Mouse (Mus musculus) olfactory bulb, adult 2 months (tissue): ENCODE results near the gene Stk25. TPM values are rescaled to one million over a fixed set of nuclear protein-coding genes. Genes with fewer than 3 reads are reported as not detected.

Experiments used
- H3K27ac ChIP-seq: fragments of 200-500 bp; 2 replicates; pipeline ENCODE4 v1.5.1; 2012; ENCODE audit warnings: low read depth, low read length; ENCODE audit not compliant: insufficient read depth
- H3K4me1 ChIP-seq: fragments of 200-500 bp; 2 replicates; pipeline ENCODE4 v1.6.1; 2012; ENCODE audit warnings: low read length; ENCODE audit not compliant: control insufficient read depth, insufficient read depth
- H3K4me3 ChIP-seq: fragments of 200-500 bp; 2 replicates; pipeline ENCODE4 v1.5.1; 2012; ENCODE audit warnings: mild to moderate bottlenecking, low read depth, low read length, moderate library complexity; ENCODE audit not compliant: insufficient read depth
- CTCF ChIP-seq: fragments of 200-500 bp; IDR thresholded peaks from 2 replicates; pipeline ENCODE4 v1.5.1; 2012; ENCODE audit warnings: low read depth, mild to moderate bottlenecking, low read length, moderate library complexity; ENCODE audit not compliant: insufficient read depth
- POLR2A ChIP-seq: fragments of 200-500 bp; IDR thresholded peaks from 2 replicates; pipeline ENCODE4 v1.6.1; 2012; ENCODE audit warnings: mild to moderate bottlenecking, low read depth, low read length, moderate library complexity; ENCODE audit not compliant: insufficient read depth
- WGBS: fragments of 180-500 bp; shearing (Covaris S2); methylation state at CpG from one replicate; pipeline ENCODE4 v1.1.7; 2018; 5-methylcytosine and 5-hydroxymethylcytosine counted together
- polyA plus RNA-seq: library from polyadenylated mRNA; stranded (reverse); fragments of >200 nt; gene quantifications from 2 replicates; pipeline ENCODE4 v1.2.4, GENCODE M21; 2012; ENCODE audit warnings: low replicate concordance; ENCODE audit not compliant: missing spikeins, insufficient read depth, insufficient read length

Stk25 gene
- polyA plus RNA-seq, 1 experiment: not detected

- 64% methylated on average over 7 of the region's 7 CpGs for WGBS
- Histone ChIP-seq H3K4me3 (no peak overlapping the region), H3K27ac (no peak overlapping the region), H3K4me1 (no peaks in the 10 kb centered on the region)
- TF ChIP-seq POLR2A (no peak), CTCF (no peak)
Measured at GRCm38 (mm10) chr1:93679889-93680568, 21.6 kb upstream of the Stk25 start.

GRCm38 (mm10) chr1:93678386-93678785 is 19.9 kb upstream of the Stk25 start:
- no peak for TF ChIP-seq CTCF
- TF ChIP-seq POLR2A: no peak
- no peaks in the 10 kb centered on the region for H3K4me1 ChIP-seq
- H3K27ac ChIP-seq: no peak overlapping the region
- 33% methylated on average over 2 of the region's 2 CpGs for WGBS
- no peak overlapping the region for H3K4me3 ChIP-seq

GRCm38 (mm10) chr1:93672682-93673081 is 14.2 kb upstream of the Stk25 start:
- no peak overlapping the region for H3K4me3 ChIP-seq
- TF ChIP-seq POLR2A: no peak
- no peak for TF ChIP-seq CTCF
- 92% methylated on average over 5 of the region's 5 CpGs for WGBS
- H3K27ac ChIP-seq: no peak overlapping the region
- peaks cover 8% of the 10 kb centered on the region for H3K4me1 ChIP-seq

GRCm38 (mm10) chr1:93669941-93670340 is 11.5 kb upstream of the Stk25 start:
- TF ChIP-seq POLR2A (no peak), CTCF (no peak)
- Histone ChIP-seq H3K4me3 (no peak overlapping the region), H3K4me1 (peaks cover 8% of the 10 kb centered on the region), H3K27ac (no peak overlapping the region)

- 11% methylated on average over 17 of the region's 17 CpGs for WGBS
- TF ChIP-seq POLR2A (no peak), CTCF (peak; percentile 34; the same call in 1 of the 2 replicates)
- Histone ChIP-seq H3K4me3 (peak overlapping the region; percentile 53), H3K27ac (peak overlapping the region; percentile 22; the same call in 1 of the 2 replicates), H3K4me1 (peaks cover 8% of the 10 kb centered on the region)
Measured at GRCm38 (mm10) chr1:93668791-93669548, 10.5 kb upstream of the Stk25 start.

- H3K27ac ChIP-seq: no peak overlapping the region
- H3K4me3 ChIP-seq: no peak overlapping the region
- peaks cover 8% of the 10 kb centered on the region for H3K4me1 ChIP-seq
- 48% methylated on average over 13 of the region's 13 CpGs for WGBS
- TF ChIP-seq POLR2A: no peak
- no peak for TF ChIP-seq CTCF
Measured at GRCm38 (mm10) chr1:93667760-93668400, 9.4 kb upstream of the Stk25 start.

- no peaks in the 10 kb centered on the region for H3K4me1 ChIP-seq
- TF ChIP-seq CTCF: no peak
- TF ChIP-seq POLR2A: no peak
- H3K27ac ChIP-seq: no peak overlapping the region
- 90% methylated on average over 5 of the region's 5 CpGs for WGBS
- H3K4me3 ChIP-seq: no peak overlapping the region
Measured at GRCm38 (mm10) chr1:93657025-93657360, 1.5 kb downstream of the Stk25 start.

- H3K4me1 ChIP-seq: no peaks in the 10 kb centered on the region
- no peak overlapping the region for H3K4me3 ChIP-seq
- TF ChIP-seq POLR2A (no peak), CTCF (no peak)
- WGBS: 82% methylated on average over 7 of the region's 7 CpGs
- H3K27ac ChIP-seq: no peak overlapping the region
Measured at GRCm38 (mm10) chr1:93656325-93657024, 2.0 kb downstream of the Stk25 start.
